ENCODE assay signal across 13 mouse cellular contexts in genomic region chr13:52944116-52944515, GRCm38 (mm10).
"Had no signal": no experiment of that assay in that cellular context is flagged by ENCODE, and none has a peak within 500 bp of the region (broad histone marks: within the 10 kb centered on the region; RNA-seq: fewer than 3 reads in every experiment).

No protein-coding gene starts in this region.

- H3K9me3 ChIP-seq: limb, embryonic 12.5 days; liver, embryonic 13.5 days; midbrain, embryonic 15.5 days; neural tube, embryonic 12.5 days had no signal

- ATAC-seq: liver, postnatal 0 days; midbrain, embryonic 15.5 days had no signal

- H3K4me3 ChIP-seq: limb, embryonic 12.5 days; liver, embryonic 13.5 days; megakaryocyte, embryonic 14.5 days; midbrain, embryonic 15.5 days; neural tube, embryonic 12.5 days had no signal

- H3K4me1 ChIP-seq: limb, embryonic 12.5 days; liver, embryonic 13.5 days; midbrain, embryonic 15.5 days; neural tube, embryonic 12.5 days had no signal

- H3K4me2 ChIP-seq: limb, embryonic 12.5 days; liver, embryonic 13.5 days; midbrain, embryonic 11.5 days; midbrain, embryonic 15.5 days; neural tube, embryonic 12.5 days had no signal

- H3K9ac ChIP-seq: limb, embryonic 12.5 days; liver, embryonic 13.5 days; liver, postnatal 0 days; midbrain, embryonic 15.5 days; neural tube, embryonic 12.5 days had no signal

- DNase-seq: kidney, adult 8-10 months; kidney, postnatal 36 days; liver; liver, embryonic 13.5 days; liver, postnatal 0 days had no signal

- H3K36me3 ChIP-seq: limb, embryonic 12.5 days; liver, embryonic 13.5 days; midbrain, embryonic 15.5 days; neural tube, embryonic 12.5 days had no signal

- H3K27ac ChIP-seq: kidney, postnatal 0 days; limb, embryonic 12.5 days; liver, embryonic 13.5 days; macrophage; midbrain, embryonic 15.5 days; neural tube, embryonic 12.5 days; stomach, postnatal 0 days had no signal

- H3K27me3 ChIP-seq: limb, embryonic 12.5 days; liver, embryonic 13.5 days; midbrain, embryonic 15.5 days; neural tube, embryonic 12.5 days had no signal
